Mouse (Mus musculus): ENCODE results near the gene Rprd1b. TPM values are rescaled to one million over a fixed set of nuclear protein-coding genes. Genes with fewer than 3 reads are reported as not detected.

Rprd1b gene
- polyA plus RNA-seq, 1 experiment from 2014 or later: 40.8 TPM

GRCm38 (mm10) chr2:158155615-158156014, 127.3 kb downstream of the Rprd1b start:
- Histone ChIP-seq H3K27me3 (no peaks in the 10 kb centered on the region), H3K4me3 (replicated peaks) (no peak overlapping the region), H3K4me1 (replicated peaks) (peaks cover 12% of the 10 kb centered on the region), H3K9me3 (peaks cover 3% of the 10 kb centered on the region; the same call in 1 of the 2 replicates), H3K4me2 (replicated peaks) (no peak overlapping the region), H3K27ac (no peak overlapping the region), H3K36me3 (no peaks in the 10 kb centered on the region), H3K9ac (replicated peaks) (no peak overlapping the region)
- no peak for ATAC-seq
- 88% methylated on average over 2 of the region's 2 CpGs for WGBS

- no peak overlapping the region for H3K27ac ChIP-seq
- no peaks in the 10 kb centered on the region for H3K36me3 ChIP-seq
- no peak overlapping the region for H3K4me3 ChIP-seq (replicated peaks)
- no peak overlapping the region for H3K4me2 ChIP-seq (replicated peaks)
- no peak overlapping the region for H3K9ac ChIP-seq (replicated peaks)
- H3K27me3 ChIP-seq: no peaks in the 10 kb centered on the region
- peaks cover 12% of the 10 kb centered on the region for H3K4me1 ChIP-seq (replicated peaks)
- no peak for ATAC-seq
- 91% methylated on average over 9 of the region's 9 CpGs for WGBS
- no peaks in the 10 kb centered on the region for H3K9me3 ChIP-seq
Measured at GRCm38 (mm10) chr2:158156487-158156886, 128.2 kb downstream of the Rprd1b start.

- WGBS: 42% methylated on average over 8 of the region's 8 CpGs
- no peak overlapping the region for H3K4me3 ChIP-seq (replicated peaks)
- no peaks in the 10 kb centered on the region for H3K36me3 ChIP-seq
- H3K4me1 ChIP-seq (replicated peaks): peaks cover 12% of the 10 kb centered on the region
- H3K4me2 ChIP-seq (replicated peaks): no peak overlapping the region
- H3K9me3 ChIP-seq: no peaks in the 10 kb centered on the region
- H3K27me3 ChIP-seq: no peaks in the 10 kb centered on the region
- H3K27ac ChIP-seq: no peak overlapping the region
- no peak overlapping the region for H3K9ac ChIP-seq (replicated peaks)
- ATAC-seq: no peak
Measured at GRCm38 (mm10) chr2:158157654-158158053, 129.4 kb downstream of the Rprd1b start.

GRCm38 (mm10) chr2:158159376-158160235, 131.3 kb downstream of the Rprd1b start:
- Histone ChIP-seq H3K4me1 (replicated peaks) (no peaks in the 10 kb centered on the region), H3K4me2 (replicated peaks) (no peak overlapping the region), H3K27ac (no peak overlapping the region), H3K9ac (replicated peaks) (no peak overlapping the region), H3K9me3 (no peaks in the 10 kb centered on the region), H3K4me3 (replicated peaks) (no peak overlapping the region), H3K27me3 (no peaks in the 10 kb centered on the region), H3K36me3 (no peaks in the 10 kb centered on the region)
- WGBS: 57% methylated on average over 7 of the region's 7 CpGs
- no peak for ATAC-seq

DNA sequence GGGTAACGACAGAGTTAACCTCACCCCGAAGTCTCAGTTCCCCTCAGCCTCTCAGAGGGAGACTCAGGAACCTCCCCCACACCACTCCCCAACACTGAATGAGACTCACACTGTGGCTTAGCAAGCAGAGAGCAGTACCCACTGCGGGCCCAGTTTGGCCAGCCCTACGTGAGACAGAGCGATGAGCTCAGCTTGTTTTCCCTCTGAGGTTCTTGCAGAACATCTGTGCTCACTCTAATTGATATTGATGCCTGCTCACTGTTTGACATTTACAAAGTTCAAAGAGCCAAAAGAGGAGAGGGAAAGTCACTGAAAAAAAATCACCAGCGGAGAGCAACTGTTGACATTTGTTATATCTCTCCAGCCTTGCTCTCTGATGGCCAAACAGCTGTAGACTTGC, 133.5 kb downstream of the Rprd1b start:
- Histone ChIP-seq H3K36me3 (no peaks in the 10 kb centered on the region), H3K27ac (no peak overlapping the region), H3K4me3 (replicated peaks) (no peak overlapping the region), H3K4me2 (replicated peaks) (no peak overlapping the region), H3K9ac (replicated peaks) (no peak overlapping the region), H3K4me1 (replicated peaks) (no peaks in the 10 kb centered on the region), H3K27me3 (no peaks in the 10 kb centered on the region), H3K9me3 (no peaks in the 10 kb centered on the region)
- ATAC-seq: no peak
- WGBS: 92% methylated on average over 6 of the region's 6 CpGs

DNA sequence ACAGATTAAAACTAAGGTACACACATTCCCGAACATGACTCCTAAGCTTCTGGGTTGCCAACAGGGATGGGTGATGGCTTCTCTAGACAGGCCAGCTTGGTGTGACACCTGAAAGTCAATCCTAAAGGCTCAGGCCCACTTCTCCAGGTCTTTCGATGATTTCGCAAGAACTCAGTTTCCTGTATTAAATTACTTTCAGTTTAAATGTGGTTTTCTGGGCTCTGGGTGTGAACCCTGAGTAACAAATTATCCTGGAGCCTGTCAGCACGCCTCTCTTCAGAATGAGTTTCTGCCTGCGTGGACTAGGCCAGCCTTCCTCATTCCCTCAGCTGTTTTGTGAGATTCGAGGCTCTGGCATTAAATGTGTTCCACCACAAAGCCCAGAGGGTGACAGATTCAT, 134.7 kb downstream of the Rprd1b start:
- Histone ChIP-seq H3K4me2 (replicated peaks) (no peak overlapping the region), H3K9ac (replicated peaks) (no peak overlapping the region), H3K36me3 (no peaks in the 10 kb centered on the region), H3K4me3 (replicated peaks) (no peak overlapping the region), H3K4me1 (replicated peaks) (no peaks in the 10 kb centered on the region), H3K27ac (no peak overlapping the region), H3K27me3 (no peaks in the 10 kb centered on the region), H3K9me3 (no peaks in the 10 kb centered on the region)
- ATAC-seq: no peak
- 88% methylated on average over 6 of the region's 6 CpGs for WGBS

- Histone ChIP-seq H3K4me2 (replicated peaks) (no peak overlapping the region), H3K27me3 (no peaks in the 10 kb centered on the region), H3K4me1 (replicated peaks) (no peaks in the 10 kb centered on the region), H3K9me3 (no peaks in the 10 kb centered on the region), H3K4me3 (replicated peaks) (no peak overlapping the region), H3K9ac (replicated peaks) (no peak overlapping the region), H3K27ac (no peak overlapping the region), H3K36me3 (no peaks in the 10 kb centered on the region)
- 92% methylated on average over 4 of the region's 4 CpGs for WGBS
- ATAC-seq: no peak
Measured at GRCm38 (mm10) chr2:158165776-158166175, 137.5 kb downstream of the Rprd1b start.

- Histone ChIP-seq H3K27me3 (no peaks in the 10 kb centered on the region), H3K4me3 (replicated peaks) (no peak overlapping the region), H3K27ac (no peak overlapping the region), H3K9ac (replicated peaks) (no peak overlapping the region), H3K4me1 (replicated peaks) (no peaks in the 10 kb centered on the region), H3K36me3 (no peaks in the 10 kb centered on the region), H3K9me3 (no peaks in the 10 kb centered on the region), H3K4me2 (replicated peaks) (no peak overlapping the region)
- WGBS: 82% methylated on average over 7 of the region's 7 CpGs
- ATAC-seq: no peak
Measured at GRCm38 (mm10) chr2:158166628-158167027, 138.3 kb downstream of the Rprd1b start.

GRCm38 (mm10) chr2:158167496-158168205, 139.4 kb downstream of the Rprd1b start:
- Histone ChIP-seq H3K9me3 (0 out of 2 replicates have a peak, but pooled peaks cover 5% of the 10 kb centered on the region), H3K4me2 (replicated peaks) (no peak overlapping the region), H3K4me1 (replicated peaks) (no peaks in the 10 kb centered on the region), H3K27me3 (no peaks in the 10 kb centered on the region), H3K27ac (no peak overlapping the region), H3K36me3 (no peaks in the 10 kb centered on the region), H3K4me3 (replicated peaks) (no peak overlapping the region), H3K9ac (replicated peaks) (no peak overlapping the region)
- no peak for ATAC-seq
- WGBS: 76% methylated on average over 9 of the region's 9 CpGs

GRCm38 (mm10) chr2:158168741-158169211, 140.5 kb downstream of the Rprd1b start:
- 0 out of 2 replicates have a peak, but pooled peaks cover 5% of the 10 kb centered on the region for H3K9me3 ChIP-seq
- H3K9ac ChIP-seq (replicated peaks): no peak overlapping the region
- no peaks in the 10 kb centered on the region for H3K4me1 ChIP-seq (replicated peaks)
- no peak overlapping the region for H3K4me2 ChIP-seq (replicated peaks)
- H3K4me3 ChIP-seq (replicated peaks): no peak overlapping the region
- no peaks in the 10 kb centered on the region for H3K27me3 ChIP-seq
- 76% methylated on average over 8 of the region's 8 CpGs for WGBS
- no peak for ATAC-seq
- no peak overlapping the region for H3K27ac ChIP-seq
- H3K36me3 ChIP-seq: no peaks in the 10 kb centered on the region

- H3K27ac ChIP-seq: no peak overlapping the region
- no peak overlapping the region for H3K9ac ChIP-seq (replicated peaks)
- no peaks in the 10 kb centered on the region for H3K36me3 ChIP-seq
- no peak overlapping the region for H3K4me2 ChIP-seq (replicated peaks)
- no peaks in the 10 kb centered on the region for H3K4me1 ChIP-seq (replicated peaks)
- no peaks in the 10 kb centered on the region for H3K27me3 ChIP-seq
- no peak overlapping the region for H3K4me3 ChIP-seq (replicated peaks)
- ATAC-seq: no peak
- 0 out of 2 replicates have a peak, but pooled peaks cover 5% of the 10 kb centered on the region for H3K9me3 ChIP-seq
- 81% methylated on average over 6 of the region's 6 CpGs for WGBS
Measured at GRCm38 (mm10) chr2:158169351-158169750, 141.1 kb downstream of the Rprd1b start.

- no peak for ATAC-seq
- Histone ChIP-seq H3K9me3 (0 out of 2 replicates have a peak, but pooled peaks cover 5% of the 10 kb centered on the region), H3K9ac (replicated peaks) (no peak overlapping the region), H3K36me3 (no peaks in the 10 kb centered on the region), H3K27me3 (no peaks in the 10 kb centered on the region), H3K4me3 (replicated peaks) (no peak overlapping the region), H3K27ac (no peak overlapping the region), H3K4me1 (replicated peaks) (no peaks in the 10 kb centered on the region), H3K4me2 (replicated peaks) (no peak overlapping the region)
- 91% methylated on average over 7 of the region's 7 CpGs for WGBS
Measured at GRCm38 (mm10) chr2:158169771-158170170, 141.5 kb downstream of the Rprd1b start.
